Mouse (Mus musculus): ENCODE measurements around the gene Usp33.

The Usp33 gene

DNA sequence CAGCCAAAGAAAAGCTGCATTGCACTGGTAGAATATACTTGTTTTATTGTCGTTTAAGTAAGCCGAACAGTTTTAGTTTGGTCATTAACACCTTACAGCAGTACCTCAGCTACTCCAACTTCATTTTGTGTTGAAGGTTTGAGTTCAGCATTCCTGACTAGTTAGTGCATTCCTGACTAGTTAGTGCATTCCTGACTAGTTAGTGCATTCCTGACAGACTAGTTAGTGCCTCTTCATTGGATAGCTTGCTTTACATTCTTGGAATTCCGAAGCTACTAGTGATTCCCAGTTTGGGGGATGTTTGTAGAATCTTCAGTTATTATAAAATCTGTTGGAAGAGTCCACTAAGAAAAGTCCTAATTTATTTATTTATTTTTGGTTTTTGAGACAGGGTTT lies 56.4 kb downstream of the Usp33 start:
- H3K36me3 ChIP-seq (ENCODE audit: control insufficient read depth, insufficient read depth, low read length, poor library complexity, severe bottlenecking) = no peaks in the 10 kb centered on the region; the same call in 1 of the 2 replicates
- H3K27me3 ChIP-seq (ENCODE audit: control insufficient read depth, insufficient read depth, low read length, poor library complexity, severe bottlenecking) = no peaks in the 10 kb centered on the region
- DNase-seq (ENCODE audit: low read depth, low spot score) = no peak

- no peak for DNase-seq (ENCODE audit: low read depth, low spot score)
Observed at GRCm38 (mm10) chr3:152403827-152404226, 57.5 kb downstream of the Usp33 start.

GRCm38 (mm10) chr3:152405420-152405819 lies 59.1 kb downstream of the Usp33 start:
- no peaks in the 10 kb centered on the region for H3K27me3 ChIP-seq (ENCODE audit: control insufficient read depth, insufficient read depth, low read length, poor library complexity, severe bottlenecking)
- no peaks in the 10 kb centered on the region; the same call in 1 of the 2 replicates for H3K36me3 ChIP-seq (ENCODE audit: control insufficient read depth, insufficient read depth, low read length, poor library complexity, severe bottlenecking)
- DNase-seq (ENCODE audit: low read depth, low spot score) = no peak

More at GRCm38 (mm10) chr3:152403827-152404226, 57.5 kb downstream of the Usp33 start:
- Histone ChIP-seq H3K27me3 (ENCODE audit: control insufficient read depth, insufficient read depth, low read length, poor library complexity, severe bottlenecking) (no peaks in the 10 kb centered on the region), H3K36me3 (ENCODE audit: control insufficient read depth, insufficient read depth, low read length, poor library complexity, severe bottlenecking) (no peaks in the 10 kb centered on the region; the same call in 1 of the 2 replicates)

GRCm38 (mm10) chr3:152405978-152406640 lies 59.8 kb downstream of the Usp33 start:
- no peak for DNase-seq (ENCODE audit: low read depth, low spot score)

DNA sequence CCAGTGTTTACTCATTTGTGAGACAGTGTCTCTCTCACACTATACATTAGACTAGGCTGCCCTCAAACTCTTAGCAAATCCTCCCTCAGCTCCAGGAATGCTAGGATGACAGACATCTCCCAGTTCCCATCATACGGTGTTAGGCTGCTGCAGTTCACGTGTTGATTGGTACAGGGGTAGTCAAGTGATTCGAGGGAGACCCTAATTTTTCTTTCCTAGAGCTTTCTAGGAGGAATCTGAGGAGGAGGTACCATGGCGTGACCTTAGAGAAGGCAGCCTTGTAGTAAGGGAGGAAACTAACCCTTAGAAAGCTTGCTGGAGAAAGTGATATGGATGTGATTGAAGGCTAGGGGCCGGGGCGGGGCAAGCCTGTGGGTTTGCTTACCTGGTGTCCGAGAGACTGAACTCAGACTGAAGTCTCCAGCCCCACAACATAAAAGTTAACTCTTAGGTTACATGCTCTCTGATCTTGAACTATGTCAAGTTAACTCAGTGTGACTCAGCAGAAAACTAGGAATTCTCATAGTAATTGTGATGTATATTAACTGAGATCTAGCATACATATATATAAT lies 64.8 kb downstream of the Usp33 start:
- Histone ChIP-seq H3K27me3 (ENCODE audit: control insufficient read depth, insufficient read depth, low read length, poor library complexity, severe bottlenecking) (no peaks in the 10 kb centered on the region), H3K36me3 (ENCODE audit: control insufficient read depth, insufficient read depth, low read length, poor library complexity, severe bottlenecking) (no peaks in the 10 kb centered on the region; the same call in 1 of the 2 replicates)
- DNase-seq (ENCODE audit: low read depth, low spot score) = no peak

More at GRCm38 (mm10) chr3:152405978-152406640, 59.8 kb downstream of the Usp33 start:
- Histone ChIP-seq H3K27me3 (ENCODE audit: control insufficient read depth, insufficient read depth, low read length, poor library complexity, severe bottlenecking) (no peaks in the 10 kb centered on the region), H3K36me3 (ENCODE audit: control insufficient read depth, insufficient read depth, low read length, poor library complexity, severe bottlenecking) (no peaks in the 10 kb centered on the region; the same call in 1 of the 2 replicates)

DNA sequence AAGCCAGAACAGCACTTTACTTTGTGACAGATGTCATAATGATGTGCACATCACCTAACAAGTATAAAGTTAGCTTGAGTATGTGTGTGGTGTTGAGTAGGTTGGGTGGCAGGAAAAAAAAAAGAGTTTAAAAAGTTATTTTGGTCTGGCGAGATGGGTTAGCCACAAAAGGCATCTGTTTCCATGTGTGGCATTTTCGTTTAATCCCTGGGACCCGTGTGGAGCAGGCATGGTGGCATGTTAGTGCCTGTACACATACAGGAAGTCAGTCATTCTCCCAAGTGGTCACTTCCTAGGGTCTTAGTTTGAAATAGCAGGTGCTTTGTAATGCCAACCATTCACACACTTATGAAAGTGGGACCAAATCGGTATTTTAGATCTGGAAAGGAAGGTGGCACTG lies 66.1 kb downstream of the Usp33 start:
- no peak for DNase-seq (ENCODE audit: low read depth, low spot score)
- Histone ChIP-seq H3K27me3 (ENCODE audit: control insufficient read depth, insufficient read depth, low read length, poor library complexity, severe bottlenecking) (no peaks in the 10 kb centered on the region), H3K36me3 (ENCODE audit: control insufficient read depth, insufficient read depth, low read length, poor library complexity, severe bottlenecking) (no peaks in the 10 kb centered on the region; the same call in 1 of the 2 replicates)

GRCm38 (mm10) chr3:152428925-152429324 lies 82.6 kb downstream of the Usp33 start:
- no peaks in the 10 kb centered on the region for H3K27me3 ChIP-seq (ENCODE audit: control insufficient read depth, insufficient read depth, low read length, poor library complexity, severe bottlenecking)
- DNase-seq (ENCODE audit: low read depth, low spot score) = no peak
- H3K36me3 ChIP-seq (ENCODE audit: control insufficient read depth, insufficient read depth, low read length, poor library complexity, severe bottlenecking) = peaks cover 7% of the 10 kb centered on the region; the same call in 1 of the 2 replicates

- peaks cover 6% of the 10 kb centered on the region for H3K36me3 ChIP-seq (ENCODE audit: control insufficient read depth, insufficient read depth, low read length, poor library complexity, severe bottlenecking)
- no peaks in the 10 kb centered on the region for H3K27me3 ChIP-seq (ENCODE audit: control insufficient read depth, insufficient read depth, low read length, poor library complexity, severe bottlenecking)
- DNase-seq (ENCODE audit: low read depth, low spot score) = no peak
Observed at GRCm38 (mm10) chr3:152432677-152433076, 86.4 kb downstream of the Usp33 start.

- DNase-seq (ENCODE audit: low read depth, low spot score) = no peak
- Histone ChIP-seq H3K27me3 (ENCODE audit: control insufficient read depth, insufficient read depth, low read length, poor library complexity, severe bottlenecking) (no peaks in the 10 kb centered on the region), H3K36me3 (ENCODE audit: control insufficient read depth, insufficient read depth, low read length, poor library complexity, severe bottlenecking) (no peaks in the 10 kb centered on the region; the same call in 1 of the 2 replicates)
Observed at GRCm38 (mm10) chr3:152435590-152435989, 89.3 kb downstream of the Usp33 start.

- no peak for DNase-seq (ENCODE audit: low read depth, low spot score)
- no peaks in the 10 kb centered on the region; the same call in 1 of the 2 replicates for H3K36me3 ChIP-seq (ENCODE audit: control insufficient read depth, insufficient read depth, low read length, poor library complexity, severe bottlenecking)
- no peaks in the 10 kb centered on the region for H3K27me3 ChIP-seq (ENCODE audit: control insufficient read depth, insufficient read depth, low read length, poor library complexity, severe bottlenecking)
Observed at GRCm38 (mm10) chr3:152438068-152438467, 91.8 kb downstream of the Usp33 start.

- no peak for DNase-seq (ENCODE audit: low read depth, low spot score)
- Histone ChIP-seq H3K36me3 (ENCODE audit: control insufficient read depth, insufficient read depth, low read length, poor library complexity, severe bottlenecking) (0 out of 2 replicates have a peak, but pooled peaks cover 3% of the 10 kb centered on the region), H3K27me3 (ENCODE audit: control insufficient read depth, insufficient read depth, low read length, poor library complexity, severe bottlenecking) (no peaks in the 10 kb centered on the region)
Observed at GRCm38 (mm10) chr3:152442795-152443194, 96.5 kb downstream of the Usp33 start.
